Mouse (Mus musculus): Measurements from ENCODE around the gene Ncor2. TPM values are rescaled to one million over a fixed set of nuclear protein-coding genes. Genes with fewer than 3 reads are reported as not detected.

Ncor2 gene
- polyA plus RNA-seq, 1 experiment from 2014 or later = 23.6 TPM

- peak overlapping the region; percentile 85 for H3K27ac ChIP-seq (replicated peaks; ENCODE audit: low read depth, low read length)
- ATAC-seq (ENCODE audit: insufficient number of reproducible peaks, low FRiP score, low TSS enrichment, low read depth) (peak; percentile 28), DNase-seq (ENCODE audit: low spot score) (peak; percentile 79)
- H3K27me3 ChIP-seq (ENCODE audit: control insufficient read depth, insufficient read depth, low read length) = no peaks in the 10 kb centered on the region
- 13% methylated on average over 17 of the region's 17 CpGs for WGBS
- no peaks in the 10 kb centered on the region for H3K9me3 ChIP-seq (ENCODE audit: control insufficient read depth, low read length)
- no peaks in the 10 kb centered on the region for H3K36me3 ChIP-seq (ENCODE audit: control insufficient read depth, insufficient read depth, low read length)
- peaks cover 67% of the 10 kb centered on the region for H3K4me1 ChIP-seq (ENCODE audit: control insufficient read depth, insufficient read depth, low read length)
- H3K9ac ChIP-seq (ENCODE audit: low read length) = peak overlapping the region; percentile 40
- no peak overlapping the region for H3K4me3 ChIP-seq (ENCODE audit: low read depth, low read length)
- peak overlapping the region; percentile 35 for H3K4me2 ChIP-seq (ENCODE audit: low read depth, severe bottlenecking)
Observed at GRCm38 (mm10) chr5:125151872-125152534, 27.0 kb downstream of the Ncor2 start.

- Histone ChIP-seq H3K27ac (replicated peaks; ENCODE audit: low read depth, low read length) (peak overlapping the region; percentile 85), H3K4me1 (ENCODE audit: control insufficient read depth, insufficient read depth, low read length) (peaks cover 61% of the 10 kb centered on the region), H3K4me2 (ENCODE audit: low read depth, severe bottlenecking) (peak overlapping the region; percentile 35; the same call in 1 of the 2 replicates), H3K4me3 (ENCODE audit: low read depth, low read length) (no peak overlapping the region), H3K9ac (ENCODE audit: low read length) (peak overlapping the region; percentile 37), H3K27me3 (ENCODE audit: control insufficient read depth, insufficient read depth, low read length) (no peaks in the 10 kb centered on the region), H3K36me3 (ENCODE audit: control insufficient read depth, insufficient read depth, low read length) (no peaks in the 10 kb centered on the region), H3K9me3 (ENCODE audit: control insufficient read depth, low read length) (no peaks in the 10 kb centered on the region)
- ATAC-seq (ENCODE audit: insufficient number of reproducible peaks, low FRiP score, low TSS enrichment, low read depth) (peak; percentile 46), DNase-seq (ENCODE audit: low spot score) (peak; percentile 85)
- 10% methylated on average over 10 of the region's 10 CpGs for WGBS
Observed at GRCm38 (mm10) chr5:125150951-125151564, 28.0 kb downstream of the Ncor2 start.

- peak overlapping the region; percentile 5; the same call in 1 of the 2 replicates for H3K27ac ChIP-seq (replicated peaks; ENCODE audit: low read depth, low read length)
- DNase-seq (ENCODE audit: low spot score) = no peak
- no peaks in the 10 kb centered on the region for H3K27me3 ChIP-seq (ENCODE audit: control insufficient read depth, insufficient read depth, low read length)
Observed at GRCm38 (mm10) chr5:125149142-125149541, 29.9 kb downstream of the Ncor2 start.

GRCm38 (mm10) chr5:125148686-125149085 lies 30.3 kb downstream of the Ncor2 start:
- Histone ChIP-seq H3K9ac (ENCODE audit: low read length) (no peak overlapping the region), H3K36me3 (ENCODE audit: control insufficient read depth, insufficient read depth, low read length) (no peaks in the 10 kb centered on the region), H3K4me3 (ENCODE audit: low read depth, low read length) (no peak overlapping the region), H3K4me2 (ENCODE audit: low read depth, severe bottlenecking) (no peak overlapping the region), H3K27me3 (ENCODE audit: control insufficient read depth, insufficient read depth, low read length) (no peaks in the 10 kb centered on the region), H3K4me1 (ENCODE audit: control insufficient read depth, insufficient read depth, low read length) (peaks cover 57% of the 10 kb centered on the region), H3K27ac (replicated peaks; ENCODE audit: low read depth, low read length) (0 out of 2 replicates have a peak overlapping the region, but pooled peaks have one; percentile 5), H3K9me3 (ENCODE audit: control insufficient read depth, low read length) (no peaks in the 10 kb centered on the region)
- DNase-seq (ENCODE audit: low spot score) = no peak
- WGBS = 50% methylated on average over 5 of the region's 5 CpGs
- ATAC-seq (ENCODE audit: insufficient number of reproducible peaks, low FRiP score, low TSS enrichment, low read depth) = no peak

More at GRCm38 (mm10) chr5:125149142-125149541, 29.9 kb downstream of the Ncor2 start:
- Histone ChIP-seq H3K9ac (ENCODE audit: low read length) (no peak overlapping the region), H3K9me3 (ENCODE audit: control insufficient read depth, low read length) (no peaks in the 10 kb centered on the region), H3K4me1 (ENCODE audit: control insufficient read depth, insufficient read depth, low read length) (peaks cover 57% of the 10 kb centered on the region), H3K36me3 (ENCODE audit: control insufficient read depth, insufficient read depth, low read length) (no peaks in the 10 kb centered on the region), H3K4me2 (ENCODE audit: low read depth, severe bottlenecking) (no peak overlapping the region), H3K4me3 (ENCODE audit: low read depth, low read length) (no peak overlapping the region)
- 84% methylated on average over 17 of the region's 17 CpGs for WGBS
- no peak for ATAC-seq (ENCODE audit: insufficient number of reproducible peaks, low FRiP score, low TSS enrichment, low read depth)

- Histone ChIP-seq H3K9me3 (ENCODE audit: control insufficient read depth, low read length) (no peaks in the 10 kb centered on the region), H3K9ac (ENCODE audit: low read length) (no peak overlapping the region), H3K4me1 (ENCODE audit: control insufficient read depth, insufficient read depth, low read length) (peaks cover 60% of the 10 kb centered on the region), H3K27ac (replicated peaks; ENCODE audit: low read depth, low read length) (no peak overlapping the region), H3K4me2 (ENCODE audit: low read depth, severe bottlenecking) (no peak overlapping the region), H3K36me3 (ENCODE audit: control insufficient read depth, insufficient read depth, low read length) (no peaks in the 10 kb centered on the region), H3K4me3 (ENCODE audit: low read depth, low read length) (no peak overlapping the region), H3K27me3 (ENCODE audit: control insufficient read depth, insufficient read depth, low read length) (no peaks in the 10 kb centered on the region)
- DNase-seq (ENCODE audit: low spot score) (no peak), ATAC-seq (ENCODE audit: insufficient number of reproducible peaks, low FRiP score, low TSS enrichment, low read depth) (no peak)
- WGBS = 35% methylated on average over 10 of the region's 10 CpGs
Observed at GRCm38 (mm10) chr5:125148173-125148572, 30.8 kb downstream of the Ncor2 start.

- DNase-seq (ENCODE audit: low spot score) = no peak
- H3K9ac ChIP-seq (ENCODE audit: low read length) = no peak overlapping the region
- whole genome bisulfite sequencing = 77% methylated on average over 5 of the region's 5 CpGs
- H3K4me2 ChIP-seq (ENCODE audit: low read depth, severe bottlenecking) = no peak overlapping the region
- no peaks in the 10 kb centered on the region for H3K36me3 ChIP-seq (ENCODE audit: control insufficient read depth, insufficient read depth, low read length)
- H3K4me3 ChIP-seq (ENCODE audit: low read depth, low read length) = no peak overlapping the region
- no peaks in the 10 kb centered on the region for H3K27me3 ChIP-seq (ENCODE audit: control insufficient read depth, insufficient read depth, low read length)
- H3K4me1 ChIP-seq (ENCODE audit: control insufficient read depth, insufficient read depth, low read length) = peaks cover 58% of the 10 kb centered on the region
- no peaks in the 10 kb centered on the region for H3K9me3 ChIP-seq (ENCODE audit: control insufficient read depth, low read length)
- no peak overlapping the region; the same call in 1 of the 2 replicates for H3K27ac ChIP-seq (replicated peaks; ENCODE audit: low read depth, low read length)
- ATAC-seq (ENCODE audit: insufficient number of reproducible peaks, low FRiP score, low TSS enrichment, low read depth) = no peak
Observed at GRCm38 (mm10) chr5:125147124-125147523, 31.9 kb downstream of the Ncor2 start.

- 84% methylated on average over 12 of the region's 12 CpGs for WGBS
- ATAC-seq (ENCODE audit: insufficient number of reproducible peaks, low FRiP score, low TSS enrichment, low read depth) (no peak), DNase-seq (ENCODE audit: low spot score) (no peak)
- H3K4me1 ChIP-seq (ENCODE audit: control insufficient read depth, insufficient read depth, low read length) = peaks cover 56% of the 10 kb centered on the region
- no peak overlapping the region for H3K9ac ChIP-seq (ENCODE audit: low read length)
- H3K27ac ChIP-seq (replicated peaks; ENCODE audit: low read depth, low read length) = no peak overlapping the region
- no peaks in the 10 kb centered on the region for H3K27me3 ChIP-seq (ENCODE audit: control insufficient read depth, insufficient read depth, low read length)
- H3K4me2 ChIP-seq (ENCODE audit: low read depth, severe bottlenecking) = no peak overlapping the region
- no peak overlapping the region for H3K4me3 ChIP-seq (ENCODE audit: low read depth, low read length)
- H3K36me3 ChIP-seq (ENCODE audit: control insufficient read depth, insufficient read depth, low read length) = no peaks in the 10 kb centered on the region
- no peaks in the 10 kb centered on the region for H3K9me3 ChIP-seq (ENCODE audit: control insufficient read depth, low read length)
Observed at GRCm38 (mm10) chr5:125143114-125143872, 35.7 kb downstream of the Ncor2 start.

GRCm38 (mm10) chr5:125141916-125142315 lies 37.1 kb downstream of the Ncor2 start:
- Histone ChIP-seq H3K4me2 (ENCODE audit: low read depth, severe bottlenecking) (no peak overlapping the region; the same call in 1 of the 2 replicates), H3K4me3 (ENCODE audit: low read depth, low read length) (no peak overlapping the region), H3K9ac (ENCODE audit: low read length) (no peak overlapping the region), H3K27me3 (ENCODE audit: control insufficient read depth, insufficient read depth, low read length) (no peaks in the 10 kb centered on the region), H3K9me3 (ENCODE audit: control insufficient read depth, low read length) (no peaks in the 10 kb centered on the region), H3K27ac (replicated peaks; ENCODE audit: low read depth, low read length) (peak overlapping the region; percentile 99), H3K4me1 (ENCODE audit: control insufficient read depth, insufficient read depth, low read length) (peaks cover 53% of the 10 kb centered on the region), H3K36me3 (ENCODE audit: control insufficient read depth, insufficient read depth, low read length) (no peaks in the 10 kb centered on the region)
- ATAC-seq (ENCODE audit: insufficient number of reproducible peaks, low FRiP score, low TSS enrichment, low read depth) (no peak), DNase-seq (ENCODE audit: low spot score) (no peak)
- 54% methylated on average over 5 of the region's 5 CpGs for WGBS
